Mouse (Mus musculus) myocyte (in vitro differentiated cells): ENCODE data around the gene Ipo11.

ENCODE experiments used
- CEBPB ChIP-seq: IDR thresholded peaks from 2 replicates; pipeline ENCODE4 v1.6.1; 2011; ENCODE audit warnings: mild to moderate bottlenecking, moderate library complexity; ENCODE audit not compliant: poor library complexity, insufficient read depth, severe bottlenecking
- E2F4 ChIP-seq: IDR thresholded peaks from one replicate; pipeline ENCODE4 v1.6.1; 2011; ENCODE audit warnings: mild to moderate bottlenecking, control low read depth, moderate library complexity; ENCODE audit not compliant: insufficient read depth
- MAX ChIP-seq: IDR thresholded peaks from one replicate; pipeline ENCODE4 v1.6.1; 2011; ENCODE audit warnings: low read depth, mild to moderate bottlenecking, control low read depth
- MYOD1 ChIP-seq, 3 experiments: IDR thresholded peaks; one replicate each; pipeline ENCODE4 v1.6.1; 2011; ENCODE audit warnings: control low read depth in 2 of 3, low read depth in 2 of 3, mild to moderate bottlenecking in 2 of 3, moderate library complexity in 1 of 3; ENCODE audit not compliant: insufficient read length in 2 of 3, control insufficient read depth in 1 of 3
- POLR2A ChIP-seq: IDR thresholded peaks from one replicate; pipeline ENCODE4 v1.6.1; 2011; ENCODE audit warnings: low read depth, mild to moderate bottlenecking, control low read depth, moderate library complexity; ENCODE audit not compliant: insufficient read length
- POLR2AphosphoS2 ChIP-seq: IDR thresholded peaks from one replicate; pipeline ENCODE4 v1.6.1; 2011; ENCODE audit warnings: low read depth, control low read depth; ENCODE audit not compliant: insufficient read length
- TCF3 ChIP-seq: IDR thresholded peaks from one replicate; pipeline ENCODE4 v1.6.1; 2011; ENCODE audit warnings: low read depth, control low read depth; ENCODE audit not compliant: insufficient read length
- USF1 ChIP-seq: IDR thresholded peaks from one replicate; pipeline ENCODE4 v1.6.1; 2011; ENCODE audit warnings: low read depth, mild to moderate bottlenecking, control low read depth, moderate library complexity

DNA sequence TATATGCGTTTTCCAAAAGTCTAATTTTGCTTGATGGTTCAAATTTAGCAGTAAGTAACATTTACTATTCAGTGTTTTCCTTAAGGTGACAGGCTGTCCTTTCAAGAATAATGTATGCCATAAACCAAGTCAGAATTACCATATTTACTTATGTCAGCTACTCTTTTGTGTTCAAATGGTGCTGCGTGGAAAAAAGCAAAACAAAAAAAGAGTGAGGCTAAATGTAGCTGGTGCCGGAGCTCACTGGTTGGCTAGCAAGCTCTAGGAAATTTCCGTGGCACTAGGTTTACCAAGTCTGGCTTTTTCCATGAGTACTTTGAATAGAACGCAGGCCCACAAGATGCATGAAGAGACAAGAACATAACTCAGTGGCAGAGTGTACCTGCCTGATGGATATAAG, 131.6 kb downstream of the Ipo11 start:
- TF ChIP-seq E2F4 (no peak), MAX (no peak), POLR2A (no peak), POLR2AphosphoS2 (no peak), MYOD1 (IDR thresholded peaks at IDR 0.05; ENCODE audit: control insufficient read depth in 1 of 3, insufficient read length in 2 of 3, low read depth in 2 of 3) (no peak), USF1 (no peak), TCF3 (no peak), CEBPB (no peak)
